Mouse (Mus musculus): ENCODE measurements around the gene Lhcgr.

GRCm38 (mm10) chr17:88806421-88806820, 14.6 kb upstream of the Lhcgr start:
- TF ChIP-seq CTCF (IDR thresholded peaks at IDR 0.05; ENCODE audit: low read depth, low read length) (no peak), POLR2A (IDR thresholded peaks at IDR 0.05; ENCODE audit: borderline replicate concordance, low read depth, low read length) (no peak)
